Mouse (Mus musculus): ENCODE results near the gene Slc43a2.

DNA sequence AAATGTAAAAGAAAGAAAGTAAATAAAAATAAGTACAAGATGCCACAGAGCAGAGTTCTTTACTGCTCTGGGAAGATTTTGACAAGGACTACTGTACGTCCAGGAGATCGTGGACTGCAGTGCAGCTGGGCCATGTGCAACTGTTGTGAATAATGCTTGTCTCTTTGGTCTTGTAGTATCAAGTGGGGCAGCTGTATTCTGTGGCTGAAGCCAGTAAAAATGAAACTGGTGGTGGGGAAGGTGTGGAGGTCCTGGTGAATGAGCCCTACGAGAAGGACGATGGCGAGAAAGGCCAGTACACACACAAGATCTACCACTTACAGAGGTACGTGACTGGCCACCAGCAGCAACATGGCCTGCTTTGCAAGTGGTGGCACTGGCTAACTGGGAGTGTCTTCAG is 66.5 kb downstream of the Slc43a2 start:
- TF ChIP-seq CTCF (IDR thresholded peaks at IDR 0.05; ENCODE audit: borderline replicate concordance, insufficient read depth, low read depth, low read length): no peak
- TF ChIP-seq POLR2A (IDR thresholded peaks at IDR 0.05; ENCODE audit: borderline replicate concordance, insufficient read depth, low read length): no peak
